Mouse (Mus musculus): ENCODE measurements around the gene Plekhg4. TPM values are rescaled to one million over a fixed set of nuclear protein-coding genes. Genes with fewer than 3 reads are reported as not detected.

Plekhg4 gene
- polyA plus RNA-seq, 1 experiment from 2014 or later = 0.19 TPM

GRCm38 (mm10) chr8:105336373-105337130 is 36.5 kb upstream of the Plekhg4 start:
- H3K4me2 ChIP-seq (ENCODE audit: low read length) = no peak overlapping the region
- DNase-seq (ENCODE audit: low spot score) (no peak), ATAC-seq (replicated peaks; ENCODE audit: low FRiP score, low TSS enrichment, low read depth) (no peak)
- H3K4me1 ChIP-seq (replicated peaks; ENCODE audit: control insufficient read depth, insufficient read depth, low read length) = peaks cover 7% of the 10 kb centered on the region
- no peak overlapping the region for H3K4me3 ChIP-seq (ENCODE audit: low read depth, low read length)
- H3K27me3 ChIP-seq (replicated peaks; ENCODE audit: control insufficient read depth, insufficient read depth, low read length) = no peaks in the 10 kb centered on the region
- H3K36me3 ChIP-seq (ENCODE audit: control insufficient read depth, insufficient read depth, low read length) = peaks cover 63% of the 10 kb centered on the region
- H3K27ac ChIP-seq (ENCODE audit: low read depth) = no peak overlapping the region
- 58% methylated on average over 32 of the region's 32 CpGs for WGBS
- no peaks in the 10 kb centered on the region for H3K9me3 ChIP-seq (ENCODE audit: control insufficient read depth, low read length)
- H3K9ac ChIP-seq (ENCODE audit: low read length) = no peak overlapping the region

GRCm38 (mm10) chr8:105338992-105339391 is 34.1 kb upstream of the Plekhg4 start:
- H3K27me3 ChIP-seq (replicated peaks; ENCODE audit: control insufficient read depth, insufficient read depth, low read length) = no peaks in the 10 kb centered on the region
- DNase-seq (ENCODE audit: low spot score) = no peak
- no peak overlapping the region for H3K27ac ChIP-seq (ENCODE audit: low read depth)
- no peak for ATAC-seq (replicated peaks; ENCODE audit: low FRiP score, low TSS enrichment, low read depth)
- peaks cover 7% of the 10 kb centered on the region for H3K4me1 ChIP-seq (replicated peaks; ENCODE audit: control insufficient read depth, insufficient read depth, low read length)
- no peak overlapping the region for H3K4me3 ChIP-seq (ENCODE audit: low read depth, low read length)
- no peaks in the 10 kb centered on the region for H3K9me3 ChIP-seq (ENCODE audit: control insufficient read depth, low read length)
- 31% methylated on average over 4 of the region's 4 CpGs for WGBS
- H3K4me2 ChIP-seq (ENCODE audit: low read length) = no peak overlapping the region
- peaks cover 46% of the 10 kb centered on the region for H3K36me3 ChIP-seq (ENCODE audit: control insufficient read depth, insufficient read depth, low read length)
- no peak overlapping the region for H3K9ac ChIP-seq (ENCODE audit: low read length)

DNA sequence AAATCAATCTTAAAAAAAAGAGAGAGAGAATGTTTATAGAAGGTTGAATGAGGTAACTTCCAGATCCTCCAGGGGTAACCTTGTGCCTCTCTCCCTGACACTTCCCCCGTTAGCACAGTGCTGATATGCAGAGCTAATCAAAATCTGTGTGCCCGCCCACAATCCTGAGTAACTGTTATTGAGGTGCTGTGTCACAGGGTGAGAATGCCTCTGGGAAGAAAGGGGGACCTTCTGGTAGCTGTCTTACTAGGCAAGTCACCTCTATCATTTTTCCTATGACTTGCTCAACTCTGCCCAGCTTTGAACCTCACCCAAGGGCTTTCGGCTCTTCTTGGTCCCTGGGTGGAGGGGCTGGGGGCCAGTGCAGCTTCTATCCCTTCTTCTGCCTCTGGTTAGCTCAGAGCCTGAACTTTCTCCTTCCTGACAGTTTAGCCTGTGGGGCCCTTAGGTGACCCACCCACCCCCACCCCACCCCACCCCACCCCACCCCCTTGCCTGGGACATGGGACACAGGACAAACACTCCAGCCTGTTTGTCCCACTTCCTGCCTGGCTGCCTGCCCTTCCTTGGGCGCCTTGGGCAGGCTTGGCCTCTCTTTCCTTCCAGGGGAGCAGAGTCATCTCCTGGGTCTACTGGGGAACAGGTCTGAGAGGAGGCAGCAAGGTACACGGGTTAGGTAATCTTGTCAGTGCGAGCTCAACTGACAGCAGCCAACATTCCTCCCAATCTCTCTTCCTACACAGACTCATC is 33.0 kb upstream of the Plekhg4 start:
- Histone ChIP-seq H3K4me1 (replicated peaks; ENCODE audit: control insufficient read depth, insufficient read depth, low read length) (peaks cover 17% of the 10 kb centered on the region), H3K4me2 (ENCODE audit: low read length) (no peak overlapping the region), H3K27ac (ENCODE audit: low read depth) (no peak overlapping the region), H3K4me3 (ENCODE audit: low read depth, low read length) (no peak overlapping the region), H3K27me3 (replicated peaks; ENCODE audit: control insufficient read depth, insufficient read depth, low read length) (no peaks in the 10 kb centered on the region), H3K9me3 (ENCODE audit: control insufficient read depth, low read length) (no peaks in the 10 kb centered on the region), H3K36me3 (ENCODE audit: control insufficient read depth, insufficient read depth, low read length) (peaks cover 35% of the 10 kb centered on the region), H3K9ac (ENCODE audit: low read length) (no peak overlapping the region)
- ATAC-seq (replicated peaks; ENCODE audit: low FRiP score, low TSS enrichment, low read depth) = no peak
- no peak for DNase-seq (ENCODE audit: low spot score)
- 59% methylated on average over 6 of the region's 6 CpGs for WGBS

- Histone ChIP-seq H3K27ac (ENCODE audit: low read depth) (peak overlapping the region; percentile 52; the same call in 1 of the 2 replicates), H3K9me3 (ENCODE audit: control insufficient read depth, low read length) (no peaks in the 10 kb centered on the region), H3K4me3 (ENCODE audit: low read depth, low read length) (no peak overlapping the region), H3K4me1 (replicated peaks; ENCODE audit: control insufficient read depth, insufficient read depth, low read length) (peaks cover 30% of the 10 kb centered on the region), H3K27me3 (replicated peaks; ENCODE audit: control insufficient read depth, insufficient read depth, low read length) (no peaks in the 10 kb centered on the region), H3K9ac (ENCODE audit: low read length) (no peak overlapping the region), H3K36me3 (ENCODE audit: control insufficient read depth, insufficient read depth, low read length) (peaks cover 22% of the 10 kb centered on the region), H3K4me2 (ENCODE audit: low read length) (no peak overlapping the region)
- no peak for ATAC-seq (replicated peaks; ENCODE audit: low FRiP score, low TSS enrichment, low read depth)
- no peak for DNase-seq (ENCODE audit: low spot score)
- WGBS = 38% methylated on average over 8 of the region's 8 CpGs
These were observed 31.7 kb upstream of the Plekhg4 start for GRCm38 (mm10) chr8:105341399-105341798.

DNA sequence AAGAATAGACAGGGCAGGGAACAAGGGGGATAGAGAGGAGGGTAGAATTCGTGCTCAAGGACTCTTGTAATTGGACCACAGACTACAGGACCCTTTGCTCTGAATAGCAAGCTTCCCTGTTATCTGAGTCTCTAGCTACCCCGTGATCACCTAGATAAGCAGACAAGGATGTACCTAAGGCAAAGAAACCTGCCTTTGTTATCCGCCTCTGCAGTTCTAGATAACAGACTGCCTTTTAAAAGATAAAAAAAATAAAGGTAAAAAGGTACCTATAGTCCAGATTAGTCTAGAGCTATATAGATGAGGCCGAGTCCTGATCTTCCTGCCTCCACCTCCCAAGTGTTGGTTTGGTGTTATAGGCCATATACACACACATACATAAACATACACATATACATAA is 30.3 kb upstream of the Plekhg4 start:
- ATAC-seq (replicated peaks; ENCODE audit: low FRiP score, low TSS enrichment, low read depth) (no peak), DNase-seq (ENCODE audit: low spot score) (no peak)
- Histone ChIP-seq H3K4me1 (replicated peaks; ENCODE audit: control insufficient read depth, insufficient read depth, low read length) (peaks cover 35% of the 10 kb centered on the region), H3K4me2 (ENCODE audit: low read length) (no peak overlapping the region), H3K4me3 (ENCODE audit: low read depth, low read length) (no peak overlapping the region), H3K27me3 (replicated peaks; ENCODE audit: control insufficient read depth, insufficient read depth, low read length) (no peaks in the 10 kb centered on the region), H3K36me3 (ENCODE audit: control insufficient read depth, insufficient read depth, low read length) (peaks cover 9% of the 10 kb centered on the region), H3K9ac (ENCODE audit: low read length) (no peak overlapping the region), H3K27ac (ENCODE audit: low read depth) (no peak overlapping the region), H3K9me3 (ENCODE audit: control insufficient read depth, low read length) (no peaks in the 10 kb centered on the region)
- whole genome bisulfite sequencing = 62% methylated on average over 4 of the region's 4 CpGs

DNA sequence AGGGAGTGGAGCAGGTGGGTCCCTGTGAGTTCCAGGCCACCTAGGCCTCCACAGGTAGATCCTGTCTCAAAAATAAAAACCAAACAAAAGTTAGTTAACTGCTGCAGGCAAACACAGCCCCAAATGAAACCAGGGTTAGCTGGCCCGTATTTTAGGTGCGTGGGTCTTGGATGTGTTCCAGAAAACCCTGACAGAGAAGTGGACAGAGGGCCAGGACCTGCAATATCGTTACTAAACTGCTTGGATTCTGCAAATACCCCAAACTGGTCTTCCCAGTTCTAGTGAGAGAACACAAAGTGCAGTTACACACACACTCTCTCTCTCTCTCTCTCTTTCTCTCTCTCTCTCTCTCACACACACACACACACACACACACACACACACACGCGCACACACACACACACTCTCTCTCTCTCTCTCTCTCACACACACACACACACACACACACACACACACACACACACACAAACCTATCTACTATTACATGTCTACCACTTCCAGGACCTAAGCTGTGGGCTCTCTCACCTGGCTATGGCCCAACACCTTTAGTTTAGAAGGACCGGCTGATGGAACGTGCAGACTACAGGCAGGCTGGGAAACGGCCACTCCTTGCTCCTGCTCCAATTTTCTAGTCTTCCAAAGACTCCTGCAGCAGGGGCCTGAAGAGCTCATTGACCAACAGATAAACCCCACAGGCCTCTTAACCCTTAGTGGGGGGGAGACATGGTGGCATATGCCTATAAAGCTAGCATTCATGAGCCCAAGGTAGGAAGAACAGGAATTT is 29.1 kb upstream of the Plekhg4 start:
- Histone ChIP-seq H3K27me3 (replicated peaks; ENCODE audit: control insufficient read depth, insufficient read depth, low read length) (no peaks in the 10 kb centered on the region), H3K4me1 (replicated peaks; ENCODE audit: control insufficient read depth, insufficient read depth, low read length) (peaks cover 39% of the 10 kb centered on the region), H3K36me3 (ENCODE audit: control insufficient read depth, insufficient read depth, low read length) (no peaks in the 10 kb centered on the region), H3K9ac (ENCODE audit: low read length) (no peak overlapping the region), H3K4me3 (ENCODE audit: low read depth, low read length) (no peak overlapping the region), H3K27ac (ENCODE audit: low read depth) (0 out of 2 replicates have a peak overlapping the region, but pooled peaks have one; percentile 33), H3K4me2 (ENCODE audit: low read length) (no peak overlapping the region), H3K9me3 (ENCODE audit: control insufficient read depth, low read length) (no peaks in the 10 kb centered on the region)
- ATAC-seq (replicated peaks; ENCODE audit: low FRiP score, low TSS enrichment, low read depth) (no peak), DNase-seq (ENCODE audit: low spot score) (no peak)
- WGBS = 60% methylated on average over 8 of the region's 8 CpGs

DNA sequence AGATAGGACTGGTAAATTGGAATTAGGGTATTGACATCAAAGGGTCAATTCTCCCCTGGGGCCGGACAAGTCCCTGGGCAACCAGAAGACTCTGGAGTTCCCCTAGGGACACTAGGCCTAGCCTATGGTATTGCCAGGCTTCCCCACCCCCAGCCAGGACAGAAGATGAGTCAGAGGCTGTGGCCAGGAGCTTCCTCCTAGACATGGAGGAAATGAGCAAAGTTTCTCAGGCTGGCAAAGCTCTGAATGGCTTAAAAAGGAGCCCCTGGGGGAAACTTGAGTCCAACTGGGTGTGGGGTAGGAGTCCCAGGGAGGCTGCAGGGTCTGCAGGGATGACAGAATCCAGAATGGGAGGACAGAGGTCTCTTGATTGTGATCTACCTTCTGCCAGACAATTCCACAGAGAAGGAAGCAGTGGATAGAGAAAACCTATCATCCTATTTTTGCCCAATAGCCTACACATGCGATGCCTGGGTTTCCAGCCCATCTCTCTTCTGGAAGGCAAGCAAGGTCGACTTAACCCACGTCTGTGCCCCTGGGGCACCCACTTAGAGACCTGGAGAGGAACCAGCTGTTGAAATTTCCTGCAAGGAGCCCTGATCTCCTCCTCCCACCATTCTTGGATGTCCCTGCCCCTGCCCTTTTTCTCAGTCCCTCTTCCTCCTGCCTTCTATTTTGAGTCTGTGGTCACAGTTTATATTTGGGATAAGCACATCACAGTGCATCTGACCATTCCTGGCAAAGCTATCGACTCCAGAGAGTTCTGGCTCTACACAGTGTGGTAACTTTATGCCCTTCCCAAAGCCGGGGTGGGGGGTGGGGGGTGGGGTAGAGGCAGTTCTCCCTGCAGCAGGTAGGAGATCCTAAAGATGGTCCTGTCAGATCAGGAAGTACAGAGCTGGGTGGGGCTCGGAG is 27.8 kb upstream of the Plekhg4 start:
- Histone ChIP-seq H3K4me1 (replicated peaks; ENCODE audit: control insufficient read depth, insufficient read depth, low read length) (peaks cover 39% of the 10 kb centered on the region), H3K27ac (ENCODE audit: low read depth) (no peak overlapping the region), H3K4me3 (ENCODE audit: low read depth, low read length) (no peak overlapping the region), H3K27me3 (replicated peaks; ENCODE audit: control insufficient read depth, insufficient read depth, low read length) (0 out of 2 replicates have a peak, but pooled peaks cover 3% of the 10 kb centered on the region), H3K9ac (ENCODE audit: low read length) (0 out of 2 replicates have a peak overlapping the region, but pooled peaks have one; percentile 10), H3K4me2 (ENCODE audit: low read length) (peak overlapping the region; percentile 77), H3K9me3 (ENCODE audit: control insufficient read depth, low read length) (no peaks in the 10 kb centered on the region), H3K36me3 (ENCODE audit: control insufficient read depth, insufficient read depth, low read length) (no peaks in the 10 kb centered on the region)
- 40% methylated on average over 7 of the region's 7 CpGs for WGBS
- DNase-seq (ENCODE audit: low spot score) (no peak), ATAC-seq (replicated peaks; ENCODE audit: low FRiP score, low TSS enrichment, low read depth) (no peak)
